Mouse (Mus musculus) cortical plate, adult 2 months (tissue): ENCODE measurements around the gene Ccdc142.

Experiments used
- CTCF ChIP-seq: fragments of 200-500 bp; IDR thresholded peaks from 2 replicates; pipeline ENCODE4 v1.5.1; 2011; ENCODE audit warnings: mild to moderate bottlenecking, control low read depth, low read length; ENCODE audit not compliant: insufficient read depth; ENCODE audit errors: extremely low read depth
- POLR2A ChIP-seq: fragments of 200-500 bp; IDR thresholded peaks from 2 replicates; pipeline ENCODE4 v1.6.1; 2011; ENCODE audit warnings: mild to moderate bottlenecking, low read length, control low read depth; ENCODE audit not compliant: insufficient read depth; ENCODE audit errors: extremely low read depth

- no peak for TF ChIP-seq CTCF
- TF ChIP-seq POLR2A = no peak
Observed at GRCm38 (mm10) chr6:83117616-83118015, 16.2 kb downstream of the Ccdc142 start.
